19 mouse cellular contexts compared by ENCODE assay signal in genomic region chr11:20145383-20145782, GRCm38 (mm10). TPM values are rescaled to one million over a fixed set of nuclear protein-coding genes. Genes with fewer than 3 reads are reported as not detected.
DNase-seq lines count a peak whose midpoint lies in the region; ATAC-seq lines count a peak whose summit lies in the region.
"Had no signal": no experiment of that assay in that cellular context is flagged by ENCODE, and none has a peak within 500 bp of the region (broad histone marks: within the 10 kb centered on the region; RNA-seq: fewer than 3 reads in every experiment).

No protein-coding gene starts in this region.

- no peak for DNase-seq in kidney, postnatal 14 days
- DNase-seq in R1 (ENCODE audit: low read depth, low spot score) = peak; percentile 98
- DNase-seq in liver, embryonic 11.5 days (ENCODE audit: low spot score) = no peak
- DNase-seq in embryo, embryonic 10 days (ENCODE audit: low spot score) = no peak
- no peak for DNase-seq in left cerebral cortex, adult 18-20 months (ENCODE audit: low spot score in 2 of 2)
- no peak for DNase-seq in left cerebral cortex, adult 8-10 months (ENCODE audit: low spot score in 2 of 2)
- DNase-seq: adrenal gland, postnatal 36 days; cerebellum, adult 2 months; gastrocnemius, postnatal 10 days; heart, adult 2 months; kidney, postnatal 10 days; lung, embryonic 14.5 days; lung, postnatal 36 days; retina, postnatal 1 day had no signal

- H3K9me3 ChIP-seq in kidney, embryonic 16.5 days (ENCODE audit: low read length) = no peaks in the 10 kb centered on the region
- no peaks in the 10 kb centered on the region for H3K9me3 ChIP-seq in liver, embryonic 11.5 days (ENCODE audit: control insufficient read depth, low read length)
- no peaks in the 10 kb centered on the region for H3K9me3 ChIP-seq in stomach, embryonic 15.5 days
- H3K9me3 ChIP-seq: forebrain, embryonic 13.5 days had no signal

- H3K27ac ChIP-seq in kidney, embryonic 16.5 days (ENCODE audit: low read length) = peak overlapping the region; percentile 78
- H3K27ac ChIP-seq in liver, embryonic 11.5 days (ENCODE audit: low read depth, low read length) = peak overlapping the region; percentile 62; the same call in 1 of the 2 replicates
- H3K27ac ChIP-seq in stomach, embryonic 15.5 days = peak overlapping the region; percentile 59; the same call in 1 of the 2 replicates
- H3K27ac ChIP-seq: forebrain, embryonic 13.5 days; heart, adult 2 months had no signal

- H3K4me2 ChIP-seq in kidney, embryonic 16.5 days (replicated peaks; ENCODE audit: low read depth, low read length) = no peak overlapping the region
- H3K4me2 ChIP-seq in liver, embryonic 11.5 days = no peak overlapping the region
- no peak overlapping the region for H3K4me2 ChIP-seq in stomach, embryonic 15.5 days
- H3K4me2 ChIP-seq: forebrain, embryonic 13.5 days; lung, embryonic 14.5 days had no signal

- no peaks in the 10 kb centered on the region for H3K27me3 ChIP-seq in kidney, embryonic 16.5 days (ENCODE audit: insufficient read depth, low read length)
- no peaks in the 10 kb centered on the region for H3K27me3 ChIP-seq in liver, embryonic 11.5 days (replicated peaks; ENCODE audit: control insufficient read depth, insufficient read depth, low read length)
- no peaks in the 10 kb centered on the region for H3K27me3 ChIP-seq in stomach, embryonic 15.5 days (replicated peaks)
- H3K27me3 ChIP-seq: CH12.LX; forebrain, embryonic 13.5 days had no signal

- H3K4me1 ChIP-seq in kidney, embryonic 16.5 days (ENCODE audit: insufficient read depth, low read length) = no peaks in the 10 kb centered on the region
- H3K4me1 ChIP-seq in liver, embryonic 11.5 days (replicated peaks; ENCODE audit: control insufficient read depth, insufficient read depth, low read length) = no peaks in the 10 kb centered on the region
- H3K4me1 ChIP-seq in stomach, embryonic 15.5 days = 0 out of 2 replicates have a peak, but pooled peaks cover 2% of the 10 kb centered on the region
- H3K4me1 ChIP-seq: forebrain, embryonic 13.5 days had no signal

- H3K36me3 ChIP-seq in kidney, embryonic 16.5 days (ENCODE audit: insufficient read depth, low read length) = no peaks in the 10 kb centered on the region
- H3K36me3 ChIP-seq in liver, embryonic 11.5 days (ENCODE audit: control insufficient read depth, insufficient read depth, low read length) = no peaks in the 10 kb centered on the region
- no peaks in the 10 kb centered on the region for H3K36me3 ChIP-seq in stomach, embryonic 15.5 days

- ATAC-seq in kidney, embryonic 16.5 days (ENCODE audit: low FRiP score, low TSS enrichment) = no peak; the same call in 1 of the 2 replicates
- ATAC-seq in liver, embryonic 11.5 days (replicated peaks; ENCODE audit: low FRiP score) = no peak
- no peak for ATAC-seq in stomach, embryonic 15.5 days (ENCODE audit: insufficient read depth, low FRiP score, low read depth)
- ATAC-seq: forebrain, embryonic 13.5 days; hindbrain, embryonic 16.5 days had no signal

- H3K9ac ChIP-seq in kidney, embryonic 16.5 days (replicated peaks; ENCODE audit: low read length) = no peak overlapping the region
- H3K9ac ChIP-seq in liver, embryonic 11.5 days (ENCODE audit: low read depth, low read length) = no peak overlapping the region
- H3K9ac ChIP-seq in stomach, embryonic 15.5 days = no peak overlapping the region
- H3K9ac ChIP-seq: forebrain, embryonic 13.5 days; lung, embryonic 14.5 days had no signal

- 41% methylated on average over 9 of the region's 9 CpGs for WGBS in kidney, embryonic 16.5 days
- 64% methylated on average over 9 of the region's 9 CpGs for WGBS in liver, embryonic 11.5 days
- 39% methylated on average over 9 of the region's 9 CpGs for WGBS in stomach, embryonic 15.5 days

- no peak overlapping the region for H3K4me3 ChIP-seq in kidney, embryonic 16.5 days (ENCODE audit: low read length)
- no peak overlapping the region for H3K4me3 ChIP-seq in liver, embryonic 11.5 days (ENCODE audit: low read depth, low read length)
- no peak overlapping the region for H3K4me3 ChIP-seq in stomach, embryonic 15.5 days (replicated peaks)
- H3K4me3 ChIP-seq: forebrain, embryonic 13.5 days; heart, adult 2 months had no signal

RNA-seq across cellular contexts. Expression of gene Actr2, which starts 32.7 kb away (rescaled TPM):
- 109 and 116 TPM in 2 replicates for polyA plus RNA-seq in kidney, embryonic 16.5 days (2015; fragmentation: Nextera tagmentation; extraction: Ambion mirVana)
- polyA plus RNA-seq in liver, embryonic 11.5 days (2014; fragmentation: Nextera tagmentation; extraction: Ambion mirVana) = 64.4 and 74.5 TPM in 2 replicates
- 127 and 132 TPM in 2 replicates for polyA plus RNA-seq in stomach, embryonic 15.5 days (2015; fragmentation: Nextera tagmentation; extraction: Ambion mirVana)
- 100 to 1,000 TPM; 280 to 296 TPM for total RNA-seq in left cerebral cortex, adult 18-20 months (2021)
- 100 to 1,000 TPM; 276 to 291 (median 285) TPM for total RNA-seq in left cerebral cortex, adult 8-10 months (2022)

RNA-seq across cellular contexts. Expression of gene Rab1a, which starts 55.8 kb away (rescaled TPM):
- 261 and 265 TPM in 2 replicates for polyA plus RNA-seq in kidney, embryonic 16.5 days (2015; fragmentation: Nextera tagmentation; extraction: Ambion mirVana)
- polyA plus RNA-seq in liver, embryonic 11.5 days (2014; fragmentation: Nextera tagmentation; extraction: Ambion mirVana) = 180 and 186 TPM in 2 replicates
- polyA plus RNA-seq in stomach, embryonic 15.5 days (2015; fragmentation: Nextera tagmentation; extraction: Ambion mirVana) = 306 and 312 TPM in 2 replicates
- 100 to 1,000 TPM; 189 to 193 TPM for total RNA-seq in left cerebral cortex, adult 18-20 months (2021)
- 100 to 1,000 TPM; 179 to 191 (median 182) TPM for total RNA-seq in left cerebral cortex, adult 8-10 months (2022)
